In the genomic region with DNA sequence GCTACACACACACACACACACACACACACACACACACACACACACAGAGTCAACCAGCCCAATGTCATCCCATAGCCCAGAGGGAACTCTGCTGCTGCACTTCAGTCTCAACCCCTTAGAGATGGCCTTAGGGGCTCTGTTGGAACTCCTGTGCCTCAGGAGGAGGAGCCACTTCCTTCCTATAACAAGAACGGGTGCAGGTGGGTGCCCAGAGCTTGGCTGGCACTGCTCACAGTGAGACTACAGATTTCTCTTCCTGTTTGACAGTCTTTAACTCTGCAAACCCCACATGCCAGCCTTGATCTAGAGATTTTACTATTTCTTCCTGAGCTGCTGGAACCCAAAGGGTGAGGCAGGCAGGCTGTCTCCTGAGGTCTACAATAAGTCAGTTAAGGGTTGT, we compare ENCODE assay signal across 17 mouse cellular contexts. TPM values are rescaled to one million over a fixed set of nuclear protein-coding genes. Genes with fewer than 3 reads are reported as not detected.
DNase-seq lines count a peak whose midpoint lies in the region; ATAC-seq and TF ChIP-seq lines count a peak whose summit lies in the region.
"Had no signal": no experiment of that assay in that cellular context is flagged by ENCODE, and none has a peak within 500 bp of the region (broad histone marks: within the 10 kb centered on the region; RNA-seq: fewer than 3 reads in every experiment).

No protein-coding gene starts in this region.

- TF ChIP-seq EP300 in liver, embryonic 14.5 days (IDR thresholded peaks at IDR 0.05; ENCODE audit: low read depth) = no peak

- 28% methylated on average over 1 of the region's 1 CpGs for WGBS in liver, embryonic 14.5 days (ENCODE audit: insufficient replicate concordance)
- WGBS in liver, embryonic 11.5 days = 25% methylated on average over 1 of the region's 1 CpGs
- 56% methylated on average over 1 of the region's 1 CpGs for WGBS in midbrain, embryonic 14.5 days

- H3K27me3 ChIP-seq in liver, embryonic 14.5 days (ENCODE audit: control insufficient read depth, insufficient read depth, low read length) = peaks cover 5% of the 10 kb centered on the region; the same call in 1 of the 2 replicates
- peaks cover 11% of the 10 kb centered on the region for H3K27me3 ChIP-seq in liver, embryonic 11.5 days (replicated peaks; ENCODE audit: control insufficient read depth, insufficient read depth, low read length)
- H3K27me3 ChIP-seq in midbrain, embryonic 14.5 days (ENCODE audit: control insufficient read depth, insufficient read depth, low read length) = peaks cover 27% of the 10 kb centered on the region

- no peak for DNase-seq in liver, embryonic 14.5 days (ENCODE audit: low read depth in 3 of 3, low spot score in 3 of 3)
- no peak for DNase-seq in liver, embryonic 11.5 days (ENCODE audit: low spot score)
- peak; percentile 63 for DNase-seq in CD4-positive helper T cell, adult 2 months (ENCODE audit: low read depth, low spot score)
- peak; percentile 77 for DNase-seq in thymus, postnatal 0 days (ENCODE audit: low spot score)
- no peak for DNase-seq in retina, embryonic 14.5 days (ENCODE audit: low spot score)
- DNase-seq in midbrain, embryonic 14.5 days = no peak
- DNase-seq in ovary, postnatal 36 days (ENCODE audit: low spot score) = no peak
- DNase-seq: cerebellum, adult 8-10 months; heart, postnatal 10 days; layer of hippocampus, adult 9-11 months had no signal

- H3K27ac ChIP-seq in liver, embryonic 14.5 days = no peak overlapping the region
- no peak overlapping the region for H3K27ac ChIP-seq in liver, embryonic 11.5 days (ENCODE audit: low read depth, low read length)
- no peak overlapping the region for H3K27ac ChIP-seq in midbrain, embryonic 14.5 days (replicated peaks; ENCODE audit: low read depth, low read length)
- H3K27ac ChIP-seq: embryonic facial prominence, embryonic 10.5 days; kidney, postnatal 0 days; liver, embryonic 12.5 days; neural tube, embryonic 15.5 days; stomach, embryonic 15.5 days had no signal

- peaks cover 31 to 34% of the 10 kb centered on the region in 2 experiments for H3K4me1 ChIP-seq in liver, embryonic 14.5 days (replicated peaks; ENCODE audit: control insufficient read depth in 2 of 2, insufficient read depth in 2 of 2, low read length in 1 of 2)
- peaks cover 22% of the 10 kb centered on the region for H3K4me1 ChIP-seq in liver, embryonic 11.5 days (replicated peaks; ENCODE audit: control insufficient read depth, insufficient read depth, low read length)
- H3K4me1 ChIP-seq in midbrain, embryonic 14.5 days (ENCODE audit: control insufficient read depth, insufficient read depth, low read length) = 0 out of 2 replicates have a peak, but pooled peaks cover 4% of the 10 kb centered on the region

- peak overlapping the region; percentile 100; the same call in 1 of the 2 replicates for H3K4me2 ChIP-seq in liver, embryonic 14.5 days (ENCODE audit: low read depth)
- no peak overlapping the region for H3K4me2 ChIP-seq in liver, embryonic 11.5 days
- H3K4me2 ChIP-seq in midbrain, embryonic 14.5 days (ENCODE audit: low read length) = no peak overlapping the region

- H3K4me3 ChIP-seq in liver, embryonic 14.5 days (ENCODE audit: insufficient read depth in 1 of 2, low read depth in 2 of 2, low read length in 2 of 2) = no peak overlapping the region
- no peak overlapping the region for H3K4me3 ChIP-seq in liver, embryonic 11.5 days (ENCODE audit: low read depth, low read length)
- no peak overlapping the region for H3K4me3 ChIP-seq in midbrain, embryonic 14.5 days (replicated peaks; ENCODE audit: low read depth, low read length)
- H3K4me3 ChIP-seq: embryonic facial prominence, embryonic 10.5 days; liver, embryonic 12.5 days; neural tube, embryonic 15.5 days; stomach, embryonic 15.5 days had no signal

- no peaks in the 10 kb centered on the region for H3K36me3 ChIP-seq in liver, embryonic 14.5 days (replicated peaks; ENCODE audit: control insufficient read depth, insufficient read depth, low read depth)
- H3K36me3 ChIP-seq in liver, embryonic 11.5 days (ENCODE audit: control insufficient read depth, insufficient read depth, low read length) = no peaks in the 10 kb centered on the region
- no peaks in the 10 kb centered on the region for H3K36me3 ChIP-seq in midbrain, embryonic 14.5 days (ENCODE audit: control insufficient read depth, insufficient read depth, low read length)
- H3K36me3 ChIP-seq: embryonic facial prominence, embryonic 10.5 days; liver, embryonic 12.5 days; neural tube, embryonic 15.5 days; stomach, embryonic 15.5 days had no signal

- H3K9me3 ChIP-seq in liver, embryonic 14.5 days (ENCODE audit: control insufficient read depth, low read length) = no peaks in the 10 kb centered on the region
- no peaks in the 10 kb centered on the region for H3K9me3 ChIP-seq in liver, embryonic 11.5 days (ENCODE audit: control insufficient read depth, low read length)
- no peaks in the 10 kb centered on the region for H3K9me3 ChIP-seq in midbrain, embryonic 14.5 days (ENCODE audit: control insufficient read depth, low read length)
- H3K9me3 ChIP-seq: embryonic facial prominence, embryonic 10.5 days; liver, embryonic 12.5 days; neural tube, embryonic 15.5 days; stomach, embryonic 15.5 days had no signal

- no peak for TF ChIP-seq CTCF in liver, embryonic 14.5 days (IDR thresholded peaks at IDR 0.05; ENCODE audit: low read depth)

- ATAC-seq in liver, embryonic 14.5 days (ENCODE audit: insufficient read depth) = no peak
- ATAC-seq in liver, embryonic 11.5 days (replicated peaks; ENCODE audit: low FRiP score) = no peak
- peak; percentile 17 to 40; a peak in 1 of 4 replicates for ATAC-seq in hematopoietic stem cell, adult 5-6 weeks (replicated peaks in 1 of 2; ENCODE audit: insufficient read depth in 1 of 2, low FRiP score in 2 of 2, low TSS enrichment in 1 of 2, low read depth in 1 of 2, poor library complexity in 2 of 2, severe bottlenecking in 2 of 2)
- ATAC-seq in midbrain, embryonic 14.5 days (ENCODE audit: low FRiP score, low TSS enrichment) = no peak
- ATAC-seq: hindbrain, embryonic 16.5 days had no signal

- no peak overlapping the region for H3K9ac ChIP-seq in liver, embryonic 14.5 days (replicated peaks)
- no peak overlapping the region for H3K9ac ChIP-seq in liver, embryonic 11.5 days (ENCODE audit: low read depth, low read length)
- no peak overlapping the region for H3K9ac ChIP-seq in midbrain, embryonic 14.5 days (replicated peaks; ENCODE audit: low read length)
- H3K9ac ChIP-seq: liver, embryonic 12.5 days; neural tube, embryonic 15.5 days; stomach, embryonic 15.5 days had no signal

RNA-seq across cellular contexts. Expression of a gene that starts 1.8 kb away (rescaled TPM):
- 3.5 and 4.8 TPM in 2 replicates for polyA plus RNA-seq in liver, embryonic 14.5 days (2012; rRNA removed)
- 5.6 and 6.7 TPM in 2 replicates for polyA plus RNA-seq in liver, embryonic 14.5 days (2014; fragmentation: Nextera tagmentation; extraction: Ambion mirVana)
- polyA plus RNA-seq in liver, embryonic 11.5 days (2014; fragmentation: Nextera tagmentation; extraction: Ambion mirVana) = 25.6 and 25.9 TPM in 2 replicates
- total RNA-seq in hematopoietic stem cell, adult 5-6 weeks (2017) = 27.3 and 31.5 TPM in 2 replicates
- polyA plus RNA-seq in thymus, postnatal 0 days (2015; fragmentation: Nextera tagmentation; extraction: Ambion mirVana) = 16.4 and 18.5 TPM in 2 replicates
- 9.3 and 11.7 TPM in 2 replicates for polyA plus RNA-seq in midbrain, embryonic 14.5 days (2014; fragmentation: Nextera tagmentation; extraction: Ambion mirVana)

Comparison
In these comparisons a context has a peak if more than half of its experiments do, and no peak if none do; other contexts are left out.
1. ATAC-seq: peak in hematopoietic stem cell, adult 5-6 weeks (2 of 2); none in liver, embryonic 14.5 days (single experiment), liver, embryonic 11.5 days (single experiment) and midbrain, embryonic 14.5 days (single experiment).
2. DNase-seq: peak in CD4-positive helper T cell, adult 2 months (single experiment) and thymus, postnatal 0 days (single experiment); none in liver, embryonic 14.5 days (0 of 3), liver, embryonic 11.5 days (single experiment), retina, embryonic 14.5 days (single experiment), midbrain, embryonic 14.5 days (single experiment) and ovary, postnatal 36 days (single experiment).